Mouse (Mus musculus): ENCODE measurements at regions not wholly inside any gene's neighbourhood (a gene's known extent, or its start where the extent isn't known, plus 50 kb on each side); places are given as distances from the start of the nearest gene placed in this dataset.

DNA sequence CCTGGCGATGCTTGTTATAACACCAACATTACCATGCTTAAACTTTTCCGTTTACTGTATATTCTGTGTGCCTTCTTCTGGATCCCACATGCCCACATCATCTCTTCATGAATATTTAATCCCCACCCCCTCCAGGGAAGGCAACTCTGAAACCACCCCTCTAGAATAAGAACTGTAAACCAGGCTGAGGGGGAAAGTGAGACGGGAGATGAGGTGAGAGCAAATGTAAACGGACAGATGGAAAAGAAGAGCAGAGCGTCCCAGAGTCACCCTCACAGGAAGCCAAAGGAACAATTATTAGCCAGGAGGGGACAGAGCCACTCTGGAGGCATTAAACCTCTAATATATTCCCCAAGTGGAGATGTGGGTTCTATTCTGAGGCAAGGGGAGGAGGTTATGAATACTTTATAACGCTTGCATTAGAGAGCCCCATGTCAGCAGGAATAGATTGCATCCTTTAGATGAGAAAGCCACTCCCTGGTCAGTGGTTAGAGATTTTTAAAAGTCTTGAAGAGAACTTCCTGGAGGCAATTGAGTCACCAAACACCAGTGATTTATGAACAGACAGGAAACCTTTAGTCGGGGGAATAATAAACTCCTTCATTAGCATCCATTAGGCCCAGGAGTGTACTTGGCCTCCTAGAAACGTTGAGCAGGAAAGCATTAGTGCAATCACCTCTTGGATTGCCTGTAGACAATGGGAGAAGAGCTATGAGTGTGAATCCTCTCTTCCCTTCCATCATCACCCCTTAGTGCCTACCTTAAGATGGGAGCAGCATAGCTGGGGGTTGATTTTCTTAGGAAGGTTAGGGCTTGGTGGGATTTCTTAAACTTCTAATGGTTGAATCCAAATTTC, 220.1 kb downstream of the Elavl2 start:
- no peak for DNase-seq
- no peak overlapping the region for H3K27ac ChIP-seq (ENCODE audit: low read depth)
- no peak overlapping the region for H3K4me3 ChIP-seq (ENCODE audit: low read depth, low read length)
- WGBS (ENCODE audit: insufficient replicate concordance): 51% methylated on average over 8 of the region's 8 CpGs
- ATAC-seq: no peak
- TF ChIP-seq CTCF (IDR thresholded peaks at IDR 0.05; ENCODE audit: low read depth) (no peak), EP300 (IDR thresholded peaks at IDR 0.05; ENCODE audit: low read depth) (no peak)
- no peak overlapping the region for H3K9ac ChIP-seq (replicated peaks)
- no peaks in the 10 kb centered on the region for H3K27me3 ChIP-seq (ENCODE audit: insufficient read depth, low read length)
- H3K36me3 ChIP-seq (replicated peaks; ENCODE audit: insufficient read depth, low read length): no peaks in the 10 kb centered on the region
- H3K9me3 ChIP-seq (ENCODE audit: low read length): no peaks in the 10 kb centered on the region
- H3K4me2 ChIP-seq (ENCODE audit: low read depth, low read length): no peak overlapping the region
- H3K4me1 ChIP-seq (ENCODE audit: insufficient read depth): no peaks in the 10 kb centered on the region

DNA sequence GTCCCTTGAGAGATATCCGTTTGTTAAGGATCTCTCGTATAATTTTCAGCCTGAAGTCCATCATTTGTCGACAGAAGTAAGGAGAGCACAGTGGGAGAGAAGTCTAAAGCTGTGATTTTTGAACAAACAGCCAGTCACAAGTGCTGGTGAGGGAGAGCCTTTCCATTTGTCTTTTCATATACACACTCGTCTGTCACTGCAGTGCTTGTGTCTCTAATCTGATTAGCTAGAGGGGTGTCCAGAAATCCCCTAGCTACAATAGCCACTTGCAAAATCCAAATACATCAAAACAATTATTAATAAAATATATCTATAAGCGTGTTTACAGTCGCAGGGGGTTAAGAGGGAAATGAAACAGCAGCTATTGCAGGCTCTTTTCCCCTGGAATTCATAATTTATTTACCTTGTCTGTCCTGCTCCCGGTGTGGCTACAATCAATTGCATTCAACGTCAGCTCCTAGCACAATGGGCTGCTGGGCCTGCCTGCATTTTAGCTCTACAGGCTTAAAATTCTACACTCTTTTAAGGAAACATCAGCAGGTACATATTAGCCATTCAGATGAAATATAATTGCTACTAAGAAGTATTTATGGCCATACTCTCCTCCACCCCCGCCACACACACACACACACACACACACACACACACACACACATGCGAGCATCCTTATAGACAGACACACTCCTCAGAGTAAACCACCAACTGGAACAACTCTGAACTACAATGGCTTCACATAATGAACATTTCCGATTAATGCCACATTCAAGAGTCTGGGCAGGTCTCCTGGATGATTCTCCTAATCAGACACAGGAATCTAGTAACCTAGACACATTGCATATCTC, 236.1 kb downstream of the Elavl2 start:
- no peak overlapping the region for H3K4me2 ChIP-seq (ENCODE audit: low read depth, low read length)
- DNase-seq: no peak
- no peaks in the 10 kb centered on the region for H3K36me3 ChIP-seq (replicated peaks; ENCODE audit: insufficient read depth, low read length)
- no peaks in the 10 kb centered on the region for H3K9me3 ChIP-seq (ENCODE audit: low read length)
- no peak overlapping the region for H3K9ac ChIP-seq (replicated peaks)
- no peaks in the 10 kb centered on the region for H3K27me3 ChIP-seq (ENCODE audit: insufficient read depth, low read length)
- H3K27ac ChIP-seq (ENCODE audit: low read depth): no peak overlapping the region
- TF ChIP-seq CTCF (IDR thresholded peaks at IDR 0.05; ENCODE audit: low read depth): no peak
- TF ChIP-seq EP300 (IDR thresholded peaks at IDR 0.05; ENCODE audit: low read depth): no peak
- 78% methylated on average over 11 of the region's 11 CpGs for WGBS (ENCODE audit: insufficient replicate concordance)
- ATAC-seq: no peak
- no peaks in the 10 kb centered on the region for H3K4me1 ChIP-seq (ENCODE audit: insufficient read depth)
- no peak overlapping the region for H3K4me3 ChIP-seq (ENCODE audit: low read depth, low read length)

DNA sequence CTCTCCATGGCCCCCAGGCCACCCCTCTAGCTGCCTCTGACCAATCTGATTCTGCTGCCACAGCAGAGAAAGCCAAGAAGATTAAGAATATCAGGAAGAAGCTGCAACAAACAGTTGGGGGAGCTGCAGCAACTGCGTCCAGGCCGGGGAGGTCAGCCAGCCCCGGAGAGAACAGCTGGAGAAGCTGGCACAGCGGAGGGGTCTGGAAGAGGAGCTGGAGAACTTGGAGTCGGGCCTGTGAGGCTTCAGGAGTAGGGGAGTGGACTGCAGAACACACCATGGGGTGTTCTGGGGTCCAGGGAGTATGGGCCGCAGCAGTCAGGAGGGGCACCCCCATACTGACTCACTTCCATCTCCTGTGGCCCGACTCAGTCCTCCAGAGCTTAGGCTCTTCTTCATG, 243.5 kb downstream of the Elavl2 start:
- TF ChIP-seq EP300 (IDR thresholded peaks at IDR 0.05; ENCODE audit: low read depth) (no peak), CTCF (IDR thresholded peaks at IDR 0.05; ENCODE audit: low read depth) (no peak)
- H3K9me3 ChIP-seq (ENCODE audit: low read length): no peaks in the 10 kb centered on the region
- no peak overlapping the region for H3K27ac ChIP-seq (ENCODE audit: low read depth)
- DNase-seq (no peak), ATAC-seq (no peak)
- no peaks in the 10 kb centered on the region for H3K27me3 ChIP-seq (ENCODE audit: insufficient read depth, low read length)
- H3K4me2 ChIP-seq (ENCODE audit: low read depth, low read length): no peak overlapping the region
- WGBS (ENCODE audit: insufficient replicate concordance): 63% methylated on average over 7 of the region's 7 CpGs
- H3K36me3 ChIP-seq (replicated peaks; ENCODE audit: insufficient read depth, low read length): no peaks in the 10 kb centered on the region
- no peak overlapping the region for H3K4me3 ChIP-seq (ENCODE audit: low read depth, low read length)
- no peak overlapping the region for H3K9ac ChIP-seq (replicated peaks)
- no peaks in the 10 kb centered on the region for H3K4me1 ChIP-seq (ENCODE audit: insufficient read depth)

DNA sequence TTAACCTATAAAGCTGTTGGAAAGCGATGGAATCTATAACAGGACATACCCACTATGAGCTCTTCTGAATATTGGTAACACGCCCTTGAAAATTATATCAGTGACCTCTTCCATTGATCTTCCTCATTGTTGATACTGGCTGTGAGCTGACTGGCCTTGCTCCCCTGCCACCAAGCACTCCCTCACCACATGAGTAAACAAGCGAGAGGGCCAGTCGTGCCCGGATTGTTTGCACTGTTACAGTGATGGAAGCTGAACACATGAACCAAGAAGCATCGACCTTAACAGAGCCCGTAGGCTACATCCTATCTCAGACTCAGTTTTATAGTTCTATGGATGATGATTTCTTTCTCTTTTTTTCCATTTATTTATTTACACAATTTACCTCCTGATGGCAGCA, 255.9 kb downstream of the Elavl2 start:
- Histone ChIP-seq H3K9ac (replicated peaks) (no peak overlapping the region), H3K4me2 (ENCODE audit: low read depth, low read length) (no peak overlapping the region), H3K36me3 (replicated peaks; ENCODE audit: insufficient read depth, low read length) (no peaks in the 10 kb centered on the region), H3K27me3 (ENCODE audit: insufficient read depth, low read length) (no peaks in the 10 kb centered on the region), H3K4me1 (ENCODE audit: insufficient read depth) (no peaks in the 10 kb centered on the region), H3K27ac (ENCODE audit: low read depth) (no peak overlapping the region), H3K4me3 (ENCODE audit: low read depth, low read length) (no peak overlapping the region), H3K9me3 (ENCODE audit: low read length) (no peaks in the 10 kb centered on the region)
- no peak for DNase-seq
- TF ChIP-seq CTCF (IDR thresholded peaks at IDR 0.05; ENCODE audit: low read depth) (no peak), EP300 (IDR thresholded peaks at IDR 0.05; ENCODE audit: low read depth) (no peak)
- 70% methylated on average over 7 of the region's 7 CpGs for WGBS (ENCODE audit: insufficient replicate concordance)
- peak; percentile 88 for ATAC-seq

DNA sequence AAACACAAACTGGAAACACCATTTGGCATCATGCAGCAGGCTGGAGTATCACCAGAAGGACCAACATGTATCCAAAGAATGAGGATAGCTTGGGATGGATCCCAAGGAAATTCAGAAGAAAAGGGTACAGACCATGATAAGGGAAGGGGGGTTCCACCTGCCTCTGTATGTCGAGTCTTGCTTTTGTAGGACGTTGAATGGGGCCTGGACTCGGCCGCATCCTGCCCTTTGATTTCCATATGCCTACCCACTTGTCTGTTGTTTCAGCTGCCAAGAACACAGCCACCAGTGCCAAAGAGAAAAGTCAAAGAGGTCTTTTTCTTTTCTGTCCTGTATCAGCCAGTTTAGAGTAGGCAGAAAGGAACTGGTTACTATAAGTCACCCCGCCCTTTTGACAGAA, 256.7 kb downstream of the Elavl2 start:
- no peaks in the 10 kb centered on the region for H3K36me3 ChIP-seq (replicated peaks; ENCODE audit: insufficient read depth, low read length)
- no peak for DNase-seq
- no peak for TF ChIP-seq EP300 (IDR thresholded peaks at IDR 0.05; ENCODE audit: low read depth)
- no peak for TF ChIP-seq CTCF (IDR thresholded peaks at IDR 0.05; ENCODE audit: low read depth)
- H3K4me2 ChIP-seq (ENCODE audit: low read depth, low read length): no peak overlapping the region
- no peaks in the 10 kb centered on the region for H3K27me3 ChIP-seq (ENCODE audit: insufficient read depth, low read length)
- no peak for ATAC-seq
- H3K4me1 ChIP-seq (ENCODE audit: insufficient read depth): no peaks in the 10 kb centered on the region
- 76% methylated on average over 5 of the region's 5 CpGs for WGBS (ENCODE audit: insufficient replicate concordance)
- no peak overlapping the region for H3K4me3 ChIP-seq (ENCODE audit: low read depth, low read length)
- H3K27ac ChIP-seq (ENCODE audit: low read depth): no peak overlapping the region
- no peaks in the 10 kb centered on the region for H3K9me3 ChIP-seq (ENCODE audit: low read length)
- H3K9ac ChIP-seq (replicated peaks): no peak overlapping the region

DNA sequence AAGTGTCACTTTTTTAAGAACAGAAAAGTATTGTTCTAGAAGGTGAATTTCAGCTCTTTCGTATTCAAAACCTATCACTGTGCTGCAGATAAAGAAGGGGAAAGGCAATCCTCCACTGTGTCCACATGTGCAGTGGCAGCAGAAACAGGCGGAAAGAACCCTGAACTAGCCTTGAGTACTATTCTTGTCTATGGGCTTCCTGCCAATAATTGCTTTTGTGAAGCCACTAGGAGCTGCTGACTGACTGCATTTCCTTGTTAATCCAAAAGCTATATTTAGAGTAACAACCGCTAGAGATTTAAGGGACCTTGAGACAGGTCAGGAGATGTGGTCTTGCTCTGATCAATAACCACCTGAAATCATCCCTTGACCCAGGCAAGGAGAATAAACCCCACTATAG, 265.3 kb downstream of the Elavl2 start:
- Histone ChIP-seq H3K4me1 (ENCODE audit: insufficient read depth) (no peaks in the 10 kb centered on the region), H3K27ac (ENCODE audit: low read depth) (no peak overlapping the region), H3K36me3 (replicated peaks; ENCODE audit: insufficient read depth, low read length) (no peaks in the 10 kb centered on the region), H3K9me3 (ENCODE audit: low read length) (no peaks in the 10 kb centered on the region), H3K4me3 (ENCODE audit: low read depth, low read length) (no peak overlapping the region), H3K4me2 (ENCODE audit: low read depth, low read length) (no peak overlapping the region), H3K27me3 (ENCODE audit: insufficient read depth, low read length) (no peaks in the 10 kb centered on the region), H3K9ac (replicated peaks) (no peak overlapping the region)
- no peak for TF ChIP-seq EP300 (IDR thresholded peaks at IDR 0.05; ENCODE audit: low read depth)
- no peak for TF ChIP-seq CTCF (IDR thresholded peaks at IDR 0.05; ENCODE audit: low read depth)
- DNase-seq: no peak
- WGBS (ENCODE audit: insufficient replicate concordance): 50% methylated on average over 3 of the region's 3 CpGs
- no peak for ATAC-seq
